Mouse (Mus musculus): ENCODE data around the gene Rab11a.
A peak's percentile ranks its signal among the peaks of the same experiment; 100 is the strongest.
"Not testable (repeated sequence)": the region's sequence is repeated elsewhere in the genome, so short reads cannot be mapped to it uniquely, and the experiment has no call there.

Gene Rab11a

DNA sequence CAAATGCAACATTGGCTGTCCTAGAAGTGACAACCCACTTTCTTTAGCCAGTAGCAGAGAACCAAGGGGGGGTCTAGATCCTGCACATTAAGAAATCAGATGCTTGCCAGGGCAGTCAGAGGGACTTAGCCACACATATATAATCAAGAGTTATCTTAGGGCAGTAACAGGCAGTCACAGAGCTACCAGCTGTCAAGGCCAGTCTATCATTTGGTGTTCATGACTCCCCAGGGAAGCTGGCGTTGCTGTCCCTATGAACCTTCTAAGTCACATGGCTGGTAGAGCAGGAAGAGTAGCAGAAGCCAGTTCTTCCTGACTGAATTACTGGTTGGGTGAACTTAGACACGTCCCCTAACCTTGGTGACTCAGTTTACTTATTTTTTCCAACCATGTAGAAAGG, 44.5 kb downstream of the Rab11a start:
- DNase-seq (ENCODE audit: low spot score) = no peak

DNA sequence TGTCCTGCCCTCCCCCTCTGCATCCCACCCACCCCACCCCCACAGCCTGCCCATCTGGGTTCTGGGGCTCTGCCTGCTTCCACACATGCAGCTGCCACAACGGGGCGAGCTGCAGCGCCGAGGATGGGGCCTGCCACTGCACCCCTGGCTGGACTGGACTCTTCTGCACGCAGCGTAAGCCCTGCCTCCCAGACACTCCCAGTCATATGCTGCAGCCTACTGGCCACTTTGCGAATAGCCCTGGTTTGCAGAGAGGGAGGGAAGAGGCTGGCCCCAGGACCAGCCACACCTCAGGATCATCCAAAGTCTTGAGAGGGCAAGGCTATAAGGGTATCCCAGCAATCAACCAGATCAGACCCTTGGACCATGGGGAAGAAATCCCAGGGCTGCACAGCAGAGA, 46.4 kb downstream of the Rab11a start:
- peak; percentile 33 for DNase-seq (ENCODE audit: low spot score)

- no peak for DNase-seq (ENCODE audit: low spot score)
Measured at GRCm38 (mm10) chr9:64690771-64691170, 46.8 kb downstream of the Rab11a start.

DNA sequence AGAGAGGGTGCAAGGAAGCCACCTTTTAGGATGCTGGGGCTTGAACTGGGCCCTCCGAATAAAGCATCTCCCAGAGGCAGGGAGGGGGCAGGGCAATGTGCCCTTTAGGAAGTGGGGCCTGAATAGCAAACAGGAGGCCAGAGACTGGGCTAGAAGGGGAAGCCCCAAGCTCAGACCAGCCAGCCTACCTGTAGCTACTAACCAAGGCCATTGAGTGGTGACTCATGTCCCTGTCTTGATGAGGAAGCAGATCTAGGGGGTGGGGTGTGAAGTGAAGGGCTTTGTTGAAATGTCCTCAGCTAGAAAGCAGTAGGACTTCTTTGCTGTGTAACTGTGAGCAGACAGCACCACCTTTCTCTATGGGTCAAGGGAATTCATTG, 49.6 kb downstream of the Rab11a start:
- DNase-seq (ENCODE audit: low spot score) = no peak

DNA sequence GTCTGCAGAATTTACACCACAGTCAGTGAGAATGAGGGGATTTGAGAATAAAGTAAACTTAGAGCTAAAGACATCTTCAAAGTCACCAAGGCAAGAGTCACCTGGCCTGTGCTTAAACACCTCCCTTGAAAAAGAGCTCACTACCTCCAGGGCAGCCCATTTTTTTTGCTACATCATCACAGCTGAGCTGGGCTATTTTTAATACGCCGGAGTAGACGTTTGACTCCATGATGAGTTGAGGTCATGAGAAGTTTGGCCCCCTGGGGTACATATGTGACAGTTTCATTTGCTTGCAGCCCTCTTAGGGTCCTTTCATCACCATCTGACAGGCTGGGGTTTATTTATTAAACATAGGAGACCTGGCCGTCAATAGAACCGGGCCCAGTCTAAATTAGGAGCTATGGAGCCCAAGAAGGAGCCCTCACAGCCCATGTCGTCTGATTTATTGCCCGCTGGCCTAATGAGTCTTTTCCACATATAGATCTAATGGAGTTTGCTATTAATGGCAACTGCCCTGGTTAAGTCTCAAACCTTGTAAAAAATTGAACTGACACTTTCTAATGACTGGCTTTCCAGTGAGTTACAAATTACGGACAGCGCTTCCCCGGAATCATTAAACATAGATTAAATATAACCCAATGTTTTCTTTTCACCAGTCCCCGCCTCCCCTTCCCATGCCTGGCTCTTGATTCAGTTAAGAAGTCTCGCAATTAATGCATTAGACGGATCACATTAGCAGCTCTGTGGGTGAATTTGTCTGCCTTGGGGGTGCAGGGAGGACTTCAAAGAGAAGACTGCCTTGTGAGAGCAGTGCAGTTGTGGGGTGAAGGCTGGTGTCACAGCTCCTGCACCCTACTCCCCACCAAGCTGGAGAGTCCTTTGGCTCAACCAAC, 50.2 kb downstream of the Rab11a start:
- DNase-seq (ENCODE audit: low spot score) = no peak

DNA sequence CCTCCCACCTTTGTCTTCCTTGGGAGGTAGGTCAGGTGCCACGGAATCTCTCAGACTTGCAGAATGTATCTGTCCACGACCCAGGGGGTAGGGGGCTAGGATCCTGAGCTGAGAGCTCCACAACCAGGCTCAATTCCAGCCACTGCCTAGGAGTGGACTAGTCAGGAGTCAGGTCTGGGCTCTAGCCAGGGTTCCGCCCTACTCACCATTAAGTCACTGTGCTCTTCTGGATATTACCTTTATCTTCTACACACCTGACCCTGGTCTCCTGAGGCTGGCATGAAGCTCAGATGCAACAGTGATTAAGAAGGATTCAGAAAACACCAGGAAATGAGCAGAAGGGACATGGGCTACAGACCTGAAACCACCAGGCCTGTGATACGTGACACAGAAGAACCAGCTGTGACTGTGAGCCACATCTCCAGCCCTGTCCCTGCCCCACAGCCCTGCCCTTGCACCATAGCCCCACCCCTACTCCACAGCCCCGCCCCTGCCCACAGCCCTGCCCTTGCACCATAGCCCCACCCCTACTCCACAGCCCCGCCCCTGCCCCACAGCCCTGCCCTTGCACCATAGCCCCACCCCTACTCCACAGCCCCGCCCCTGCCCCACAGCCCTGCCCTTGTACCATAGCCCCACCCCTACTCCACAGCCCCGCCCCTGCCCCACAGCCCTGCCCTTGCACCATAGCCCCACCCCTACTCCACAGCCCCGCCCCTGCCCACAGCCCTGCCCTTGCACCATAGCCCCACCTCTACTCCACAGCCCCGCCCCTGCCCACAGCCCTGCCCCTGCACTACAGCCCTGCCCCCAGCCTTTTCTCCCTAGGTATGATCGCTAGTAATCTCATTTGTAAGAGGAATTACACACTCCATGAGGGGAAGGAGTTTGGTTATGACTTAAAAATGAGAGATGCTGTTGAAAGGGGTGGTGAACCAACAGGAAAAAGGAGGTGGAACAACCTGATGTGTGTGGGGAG, 65.9 kb downstream of the Rab11a start:
- not testable (repeated sequence) for DNase-seq (ENCODE audit: low spot score)

DNA sequence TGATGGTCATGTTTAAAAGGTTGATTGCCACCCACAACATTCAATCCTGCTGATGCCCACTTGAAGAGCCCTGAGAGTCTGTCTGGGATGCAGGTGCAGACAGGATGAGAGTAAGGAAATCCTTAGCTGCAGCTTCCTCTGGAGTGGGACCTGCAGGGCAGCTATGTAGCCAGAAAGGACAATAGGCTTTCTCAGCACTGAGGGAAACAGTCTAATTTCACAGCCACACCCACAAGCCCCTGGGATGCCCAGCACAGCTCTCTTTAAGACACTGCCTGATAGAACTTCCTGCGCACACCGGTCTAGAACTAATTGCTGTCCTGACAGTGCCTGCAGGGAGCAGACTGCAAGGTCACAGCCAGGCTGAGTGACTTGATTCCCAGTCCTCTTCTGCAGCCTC, 69.6 kb downstream of the Rab11a start:
- DNase-seq (ENCODE audit: low spot score) = no peak

DNA sequence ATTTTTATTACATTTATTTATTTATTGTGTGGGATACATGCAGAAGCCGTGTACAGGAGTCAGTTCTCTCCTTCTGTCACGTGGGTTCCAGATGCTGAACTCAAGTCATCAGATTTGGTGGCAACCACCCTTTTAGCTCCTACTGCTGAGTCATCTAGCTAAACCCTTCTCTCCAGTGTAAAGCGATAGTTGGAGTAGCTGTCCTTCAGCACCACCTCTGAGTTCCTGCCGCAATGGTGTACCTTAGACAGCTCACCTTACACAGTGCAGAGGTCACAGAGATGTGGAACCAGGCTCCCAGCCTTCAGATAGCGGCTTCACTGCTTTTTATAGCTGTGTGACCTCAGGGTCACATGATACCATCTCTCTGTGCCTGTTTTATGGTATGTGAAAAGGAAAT, 70.0 kb downstream of the Rab11a start:
- no peak for DNase-seq (ENCODE audit: low spot score)

- no peak for DNase-seq (ENCODE audit: low spot score)
Measured at GRCm38 (mm10) chr9:64666549-64666948, 71.0 kb downstream of the Rab11a start.

Measured in urinary bladder, postnatal 25 days (tissue).